Mouse (Mus musculus) brown adipose tissue, adult 24 weeks (tissue): Measurements from ENCODE around the gene Slc24a2. TPM values are rescaled to one million over a fixed set of nuclear protein-coding genes. Genes with fewer than 3 reads are reported as not detected.

Source experiments
- H3K27ac ChIP-seq: fragments of 200-500 bp; replicated peaks from 2 replicates; pipeline ENCODE4 v1.5.1; 2012; ENCODE audit warnings: low read depth, mild to moderate bottlenecking, low read length
- H3K4me1 ChIP-seq: fragments of 200-500 bp; 2 replicates; pipeline ENCODE4 v1.6.1; 2012; ENCODE audit warnings: low read length, mixed read lengths; ENCODE audit not compliant: control insufficient read depth, insufficient read depth, insufficient read length
- H3K4me3 ChIP-seq: fragments of 200-500 bp; 2 replicates; pipeline ENCODE4 v1.5.1; 2012; ENCODE audit warnings: low read depth, mild to moderate bottlenecking, low read length, moderate library complexity; ENCODE audit not compliant: insufficient read depth
- polyA plus RNA-seq: library from polyadenylated mRNA; stranded (reverse); fragments of >200 nt; gene quantifications from 2 replicates; pipeline ENCODE4 v1.2.4, GENCODE M21; 2012; ENCODE audit not compliant: missing spikeins, insufficient read depth, insufficient read length

Gene Slc24a2
- polyA plus RNA-seq, 1 experiment: not detected

- Histone ChIP-seq H3K27ac (no peak overlapping the region), H3K4me1 (no peaks in the 10 kb centered on the region), H3K4me3 (no peak overlapping the region)
Observed at GRCm38 (mm10) chr4:87086933-87087577, 143.2 kb downstream of the Slc24a2 start.

GRCm38 (mm10) chr4:87081321-87081720, 149.0 kb downstream of the Slc24a2 start:
- Histone ChIP-seq H3K4me3 (no peak overlapping the region), H3K4me1 (no peaks in the 10 kb centered on the region), H3K27ac (no peak overlapping the region)

- H3K27ac ChIP-seq: no peak overlapping the region
- H3K4me1 ChIP-seq: no peaks in the 10 kb centered on the region
Observed at GRCm38 (mm10) chr4:87079305-87079704, 151.0 kb downstream of the Slc24a2 start.

GRCm38 (mm10) chr4:87078726-87079125, 151.6 kb downstream of the Slc24a2 start:
- Histone ChIP-seq H3K4me1 (no peaks in the 10 kb centered on the region), H3K27ac (no peak overlapping the region), H3K4me3 (no peak overlapping the region)

More at GRCm38 (mm10) chr4:87079305-87079704, 151.0 kb downstream of the Slc24a2 start:
- no peak overlapping the region for H3K4me3 ChIP-seq

- Histone ChIP-seq H3K4me1 (no peaks in the 10 kb centered on the region), H3K4me3 (no peak overlapping the region), H3K27ac (no peak overlapping the region)
Observed at GRCm38 (mm10) chr4:87075761-87076160, 154.5 kb downstream of the Slc24a2 start.

DNA sequence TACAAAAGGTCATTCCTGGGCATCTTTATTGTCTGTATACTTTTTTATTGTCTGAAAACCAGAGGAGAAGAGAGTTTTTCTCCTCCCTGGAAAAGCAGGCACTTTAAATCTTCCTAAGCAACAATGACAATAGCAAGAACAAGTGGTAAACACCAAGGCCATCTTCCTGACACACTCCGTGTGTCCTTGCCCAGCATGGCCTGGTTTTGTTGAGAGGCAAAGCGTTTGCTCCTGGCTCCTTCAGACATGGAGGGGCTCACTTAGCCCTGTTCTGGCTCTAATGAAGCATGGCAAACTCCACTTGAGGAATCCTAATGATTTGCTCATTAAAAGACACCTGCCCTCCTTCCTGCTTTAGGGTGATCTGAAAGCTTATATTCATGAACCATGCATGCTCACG, 162.2 kb downstream of the Slc24a2 start:
- Histone ChIP-seq H3K4me1 (no peaks in the 10 kb centered on the region), H3K4me3 (no peak overlapping the region), H3K27ac (no peak overlapping the region)

- Histone ChIP-seq H3K4me1 (no peaks in the 10 kb centered on the region), H3K27ac (no peak overlapping the region), H3K4me3 (no peak overlapping the region)
Observed at GRCm38 (mm10) chr4:87065227-87065626, 165.1 kb downstream of the Slc24a2 start.

DNA sequence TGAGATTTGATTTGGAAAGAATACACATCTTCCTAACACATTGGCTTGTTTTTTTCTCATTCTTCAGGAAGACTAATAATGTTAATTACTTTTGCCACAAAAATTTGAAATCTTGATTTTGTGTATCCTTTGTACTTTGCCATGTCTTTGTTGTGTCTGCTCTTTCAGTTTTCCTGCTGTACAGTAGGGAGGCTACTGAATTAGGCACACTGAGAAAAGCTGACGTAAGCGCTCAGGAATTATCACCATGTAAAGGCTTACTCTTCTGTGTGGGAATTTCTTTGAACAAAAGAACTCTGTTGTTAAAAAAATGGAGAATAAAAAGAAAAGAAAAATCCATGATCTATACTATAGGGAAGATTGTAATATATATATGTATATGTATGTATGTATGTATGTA, 165.7 kb downstream of the Slc24a2 start:
- H3K4me3 ChIP-seq: no peak overlapping the region
- H3K27ac ChIP-seq: no peak overlapping the region
- no peaks in the 10 kb centered on the region for H3K4me1 ChIP-seq

DNA sequence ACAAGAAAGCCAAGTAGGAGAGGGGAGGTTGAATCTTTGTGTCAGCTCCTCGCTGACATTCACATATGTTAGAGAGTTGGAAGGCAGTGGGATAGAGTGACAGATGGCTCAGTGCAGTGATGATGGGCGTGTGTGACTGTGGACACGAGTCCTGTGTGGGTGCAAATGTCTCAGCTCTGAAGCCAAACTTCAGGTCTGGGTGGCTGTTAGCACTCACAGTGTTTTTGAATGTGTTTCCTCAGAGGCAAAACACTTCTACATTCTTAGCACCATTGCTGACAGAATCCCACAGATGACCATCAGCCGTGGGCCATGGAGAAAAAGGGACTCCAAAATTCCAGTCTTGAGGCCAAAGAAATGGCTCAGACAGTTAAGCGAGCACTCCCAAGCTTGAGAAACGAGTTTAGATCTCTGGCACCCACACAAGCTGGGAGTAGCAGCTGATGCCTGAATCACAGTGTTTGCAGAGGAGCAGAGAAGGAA, 167.5 kb downstream of the Slc24a2 start:
- Histone ChIP-seq H3K27ac (no peak overlapping the region), H3K4me1 (no peaks in the 10 kb centered on the region)

GRCm38 (mm10) chr4:87061696-87062095, 168.6 kb downstream of the Slc24a2 start:
- no peaks in the 10 kb centered on the region for H3K4me1 ChIP-seq
- H3K27ac ChIP-seq: no peak overlapping the region
- H3K4me3 ChIP-seq: no peak overlapping the region

More for the DNA sequence above, 167.5 kb downstream of the Slc24a2 start:
- no peak overlapping the region for H3K4me3 ChIP-seq

DNA sequence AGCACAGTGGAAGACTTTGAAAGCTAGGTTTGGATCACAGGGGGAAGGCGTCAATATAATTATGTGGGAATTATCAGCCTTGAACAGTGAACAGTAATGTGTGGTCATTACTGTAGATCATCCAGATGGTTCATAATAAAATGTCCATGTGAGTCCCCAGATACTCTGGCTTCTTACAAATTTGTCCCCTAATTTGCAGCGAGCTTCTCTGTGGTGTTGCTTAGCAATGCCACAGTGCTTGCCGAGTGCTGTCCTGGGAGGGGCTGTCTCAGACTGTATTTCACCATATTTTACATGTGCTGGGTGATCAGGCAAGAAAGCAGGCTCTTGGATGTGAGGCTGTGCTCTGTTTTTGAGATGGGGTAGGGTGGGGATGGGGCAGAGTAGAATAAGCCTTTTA, 172.7 kb downstream of the Slc24a2 start:
- H3K4me1 ChIP-seq: no peaks in the 10 kb centered on the region
- no peak overlapping the region for H3K4me3 ChIP-seq
- no peak overlapping the region for H3K27ac ChIP-seq

GRCm38 (mm10) chr4:87055768-87056167, 174.5 kb downstream of the Slc24a2 start:
- Histone ChIP-seq H3K4me3 (no peak overlapping the region), H3K27ac (no peak overlapping the region), H3K4me1 (no peaks in the 10 kb centered on the region)

- Histone ChIP-seq H3K27ac (no peak overlapping the region), H3K4me1 (no peaks in the 10 kb centered on the region), H3K4me3 (no peak overlapping the region)
Observed at GRCm38 (mm10) chr4:87052881-87053280, 177.4 kb downstream of the Slc24a2 start.

- H3K4me3 ChIP-seq: no peak overlapping the region
- H3K4me1 ChIP-seq: no peaks in the 10 kb centered on the region
- no peak overlapping the region for H3K27ac ChIP-seq
Observed at GRCm38 (mm10) chr4:87049061-87049460, 181.2 kb downstream of the Slc24a2 start.

DNA sequence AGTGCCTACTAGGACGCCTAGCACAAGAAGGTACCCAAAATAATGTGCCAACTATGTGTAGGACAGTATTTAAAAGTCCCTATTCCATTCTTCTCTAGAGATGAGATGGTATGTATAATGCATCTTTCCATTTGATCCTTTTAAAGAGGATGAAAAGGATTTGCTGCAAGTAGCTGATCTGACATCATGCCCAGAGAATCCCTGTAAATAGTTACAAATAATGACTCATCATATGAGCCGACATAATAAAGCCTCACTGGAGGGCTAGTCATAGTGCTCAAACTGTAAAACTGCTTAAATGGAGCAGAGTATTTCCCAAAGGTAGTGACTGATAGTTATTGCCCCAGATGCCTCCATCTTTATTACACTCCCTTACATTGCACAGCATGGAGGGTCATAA, 183.1 kb downstream of the Slc24a2 start:
- H3K4me1 ChIP-seq: no peaks in the 10 kb centered on the region
- no peak overlapping the region for H3K27ac ChIP-seq
- no peak overlapping the region for H3K4me3 ChIP-seq

- H3K4me3 ChIP-seq: no peak overlapping the region
- H3K4me1 ChIP-seq: no peaks in the 10 kb centered on the region
- no peak overlapping the region for H3K27ac ChIP-seq
Observed at GRCm38 (mm10) chr4:87043296-87043695, 187.0 kb downstream of the Slc24a2 start.
